In genomic region chr19:6531011-6531631, GRCm38 (mm10) we compare ENCODE assay signal across 8 mouse cellular contexts. TPM values are rescaled to one million over a fixed set of nuclear protein-coding genes. Genes with fewer than 3 reads are reported as not detected.
DNase-seq lines count a peak whose midpoint lies in the region; ATAC-seq and TF ChIP-seq lines count a peak whose summit lies in the region.

No protein-coding gene starts in this region.

- peak overlapping the region; percentile 92 for H3K4me2 ChIP-seq in kidney, embryonic 16.5 days (replicated peaks; ENCODE audit: low read depth, low read length)

- peak overlapping the region; percentile 23 for H3K4me3 ChIP-seq in bone marrow macrophage, adult 2 months (ENCODE audit: insufficient read depth, low read length)
- peak overlapping the region; percentile 65 for H3K4me3 ChIP-seq in heart, embryonic 10.5 days
- H3K4me3 ChIP-seq in kidney, embryonic 16.5 days (ENCODE audit: low read length) = peak overlapping the region; percentile 51
- peak overlapping the region; percentile 60 for H3K4me3 ChIP-seq in midbrain, embryonic 10.5 days

- no peak overlapping the region for H3K27ac ChIP-seq in bone marrow macrophage, adult 2 months (ENCODE audit: insufficient read depth, low read depth, low read length)
- peak overlapping the region; percentile 83 for H3K27ac ChIP-seq in heart, embryonic 10.5 days
- peak overlapping the region; percentile 78 for H3K27ac ChIP-seq in kidney, embryonic 16.5 days (ENCODE audit: low read length)
- peak overlapping the region; percentile 90 for H3K27ac ChIP-seq in midbrain, embryonic 10.5 days (replicated peaks)

- peaks cover 73% of the 10 kb centered on the region for H3K27me3 ChIP-seq in heart, embryonic 10.5 days (ENCODE audit: insufficient read depth, poor library complexity, severe bottlenecking)
- peaks cover 20% of the 10 kb centered on the region for H3K27me3 ChIP-seq in kidney, embryonic 16.5 days (ENCODE audit: insufficient read depth, low read length)
- peaks cover 34% of the 10 kb centered on the region for H3K27me3 ChIP-seq in midbrain, embryonic 10.5 days (ENCODE audit: low read depth, poor library complexity, severe bottlenecking)

- H3K9me3 ChIP-seq in heart, embryonic 10.5 days = no peaks in the 10 kb centered on the region
- H3K9me3 ChIP-seq in kidney, embryonic 16.5 days (ENCODE audit: low read length) = no peaks in the 10 kb centered on the region
- H3K9me3 ChIP-seq in midbrain, embryonic 10.5 days (replicated peaks) = no peaks in the 10 kb centered on the region

- ATAC-seq in kidney, embryonic 16.5 days (ENCODE audit: low FRiP score, low TSS enrichment) = no peak

- H3K4me1 ChIP-seq in bone marrow macrophage, adult 2 months (ENCODE audit: control insufficient read depth, insufficient read depth, low read length) = no peaks in the 10 kb centered on the region
- peaks cover 39% of the 10 kb centered on the region for H3K4me1 ChIP-seq in heart, embryonic 10.5 days
- peaks cover 55% of the 10 kb centered on the region for H3K4me1 ChIP-seq in kidney, embryonic 16.5 days (ENCODE audit: insufficient read depth, low read length)
- peaks cover 66% of the 10 kb centered on the region for H3K4me1 ChIP-seq in midbrain, embryonic 10.5 days

- peak overlapping the region; percentile 78 for H3K9ac ChIP-seq in kidney, embryonic 16.5 days (replicated peaks; ENCODE audit: low read length)

- intact Hi-C loops in gastrocnemius, postnatal 14 days (cut with DNase I; ENCODE audit: low total_unique reads) = no loop called here

- no peak for TF ChIP-seq CTCF in bone marrow macrophage, adult 2 months (IDR thresholded peaks at IDR 0.05; ENCODE audit: low read depth, low read length)

- no peak for TF ChIP-seq POLR2A in bone marrow macrophage, adult 2 months (IDR thresholded peaks at IDR 0.05; ENCODE audit: borderline replicate concordance, low read depth, low read length)

- H3K36me3 ChIP-seq in heart, embryonic 10.5 days = no peaks in the 10 kb centered on the region
- no peaks in the 10 kb centered on the region for H3K36me3 ChIP-seq in kidney, embryonic 16.5 days (ENCODE audit: insufficient read depth, low read length)
- H3K36me3 ChIP-seq in midbrain, embryonic 10.5 days = peaks cover 10% of the 10 kb centered on the region

- DNase-seq in gastrocnemius, postnatal 14 days = peak; percentile 35
- no peak for DNase-seq in gastrocnemius, postnatal 4 days (ENCODE audit: low spot score in 2 of 2)
- DNase-seq in heart, embryonic 10.5 days (ENCODE audit: low spot score) = no peak
- peak; percentile 61 for DNase-seq in midbrain, embryonic 10.5 days (ENCODE audit: low spot score)
- no peak for DNase-seq in frontal cortex, adult 2 months (ENCODE audit: extremely low spot score in 1 of 2, low spot score in 1 of 2)
- DNase-seq in yolk sac, embryonic 10.5 days (ENCODE audit: low spot score) = no peak

- under 1% methylated on average over 56 of the region's 56 CpGs for WGBS in heart, embryonic 10.5 days
- WGBS in kidney, embryonic 16.5 days = under 1% methylated on average over 49 of the region's 56 CpGs
- whole genome bisulfite sequencing in midbrain, embryonic 10.5 days = under 1% methylated on average over 56 of the region's 56 CpGs

RNA-seq across cellular contexts. Expression of gene Slc22a12, which starts 11.7 kb away (rescaled TPM):
- total RNA-seq in gastrocnemius, postnatal 14 days (2021) = not detected
- not detected for total RNA-seq in gastrocnemius, postnatal 4 days (2021)
- not detected in 2 replicates for polyA plus RNA-seq in bone marrow macrophage, adult 2 months (2012; ENCODE audit: insufficient read depth, insufficient read length, missing spikeins)
- polyA plus RNA-seq in heart, embryonic 10.5 days (2016; fragmentation: Nextera tagmentation; extraction: Ambion mirVana) = not detected in 2 replicates
- 27.4 and 27.7 TPM in 2 replicates for polyA plus RNA-seq in kidney, embryonic 16.5 days (2015; fragmentation: Nextera tagmentation; extraction: Ambion mirVana)
- polyA plus RNA-seq in midbrain, embryonic 10.5 days (2016; fragmentation: Nextera tagmentation; extraction: Ambion mirVana) = not detected in 2 replicates
- polyA plus RNA-seq in frontal cortex, adult 2 months (2012; rRNA removed) = 0.08 and 0.10 TPM in 2 replicates

Comparison
In these comparisons a context has a peak if more than half of its experiments do, and no peak if none do; other contexts are left out.
1. DNase-seq: peak in gastrocnemius, postnatal 14 days (single experiment) and midbrain, embryonic 10.5 days (single experiment); none in gastrocnemius, postnatal 4 days (0 of 2), heart, embryonic 10.5 days (single experiment), frontal cortex, adult 2 months (0 of 2) and yolk sac, embryonic 10.5 days (single experiment).
2. RNA of gene Slc22a12, which starts 11.7 kb away (polyA plus RNA-seq): 27.4 to 27.7 TPM in kidney, embryonic 16.5 days; 0.08 to 0.10 TPM in frontal cortex, adult 2 months, not detected in midbrain, embryonic 10.5 days, not detected in bone marrow macrophage, adult 2 months and not detected in heart, embryonic 10.5 days; every median in the first group is over 10 times any median in the second.
3. Peak in every context shown above with its lines, with median percentiles within 50 percentile points of each other: H3K4me3 ChIP-seq.